Mouse (Mus musculus): Measurements from ENCODE around the gene Ndufs8. TPM values are rescaled to one million over a fixed set of nuclear protein-coding genes. Genes with fewer than 3 reads are reported as not detected.
"Not testable (repeated sequence)": the region's sequence is repeated elsewhere in the genome, so short reads cannot be mapped to it uniquely, and the experiment has no call there.

Gene Ndufs8
- polyA plus RNA-seq (2016; fragmentation: Nextera tagmentation; extraction: Ambion mirVana): 249 and 273 TPM in 2 replicates

GRCm38 (mm10) chr19:3912337-3913204, at the start of gene Ndufs8:
Gene Ndufs8 (minus strand): TSS chr19:3912774.
- H3K27ac ChIP-seq: peak within 1 kb of the TSS; percentile 88
- DNase-seq (ENCODE audit: low spot score): peak; percentile 88
- under 1% methylated on average over 43 of the region's 43 CpGs for WGBS

GRCm38 (mm10) chr19:3961805-3962204, 49.2 kb upstream of the Ndufs8 start:
- WGBS: 91% methylated on average over 6 of the region's 6 CpGs
- H3K36me3 ChIP-seq; DNase-seq (ENCODE audit: low spot score); H3K27me3 ChIP-seq (ENCODE audit: low read depth, poor library complexity, severe bottlenecking); H3K9me3 ChIP-seq (replicated peaks); H3K4me3 ChIP-seq; H3K27ac ChIP-seq; H3K4me1 ChIP-seq: not testable (repeated sequence)

More at GRCm38 (mm10) chr19:3912337-3913204, at the start of gene Ndufs8:
- H3K9me3 ChIP-seq (replicated peaks): no peaks in the 10 kb centered on the region
- peaks cover 26% of the 10 kb centered on the region for H3K4me1 ChIP-seq
- H3K36me3 ChIP-seq: peaks cover 39% of the 10 kb centered on the region
- H3K27me3 ChIP-seq (ENCODE audit: low read depth, poor library complexity, severe bottlenecking): no peaks in the 10 kb centered on the region
- peak within 1 kb of the TSS; percentile 59 for H3K4me3 ChIP-seq

GRCm38 (mm10) chr19:3960211-3960610, 47.6 kb upstream of the Ndufs8 start:
- Histone ChIP-seq H3K4me1 (no peaks in the 10 kb centered on the region), H3K27ac (no peak overlapping the region), H3K9me3 (replicated peaks) (no peaks in the 10 kb centered on the region), H3K4me3 (no peak overlapping the region), H3K36me3 (no peaks in the 10 kb centered on the region), H3K27me3 (ENCODE audit: low read depth, poor library complexity, severe bottlenecking) (no peaks in the 10 kb centered on the region)
- DNase-seq (ENCODE audit: low spot score): no peak
- WGBS: 88% methylated on average over 5 of the region's 5 CpGs

GRCm38 (mm10) chr19:3959030-3959429, 46.5 kb upstream of the Ndufs8 start:
- no peaks in the 10 kb centered on the region for H3K4me1 ChIP-seq
- no peak overlapping the region for H3K27ac ChIP-seq
- H3K9me3 ChIP-seq (replicated peaks): no peaks in the 10 kb centered on the region
- DNase-seq (ENCODE audit: low spot score): no peak
- H3K27me3 ChIP-seq (ENCODE audit: low read depth, poor library complexity, severe bottlenecking): no peaks in the 10 kb centered on the region
- H3K36me3 ChIP-seq: no peaks in the 10 kb centered on the region
- H3K4me3 ChIP-seq: no peak overlapping the region

- H3K4me1 ChIP-seq: no peaks in the 10 kb centered on the region
- 85% methylated on average over 4 of the region's 4 CpGs for WGBS
- H3K27ac ChIP-seq: no peak within 1 kb of the TSS
- H3K27me3 ChIP-seq (ENCODE audit: low read depth, poor library complexity, severe bottlenecking): no peaks in the 10 kb centered on the region
- no peak for DNase-seq (ENCODE audit: low spot score)
- H3K36me3 ChIP-seq: no peaks in the 10 kb centered on the region
- H3K9me3 ChIP-seq (replicated peaks): no peaks in the 10 kb centered on the region
- H3K4me3 ChIP-seq: no peak within 1 kb of the TSS
Observed at GRCm38 (mm10) chr19:3958470-3958869, 45.9 kb upstream of the Ndufs8 start, which contains the start of gene Aldh3b3. Gene Aldh3b3 (plus strand): TSS chr19:3958645.

GRCm38 (mm10) chr19:3957296-3958036, 44.9 kb upstream of the Ndufs8 start:
- DNase-seq (ENCODE audit: low spot score); H3K27ac ChIP-seq; H3K9me3 ChIP-seq (replicated peaks); H3K36me3 ChIP-seq; H3K27me3 ChIP-seq (ENCODE audit: low read depth, poor library complexity, severe bottlenecking); H3K4me1 ChIP-seq; H3K4me3 ChIP-seq: not testable (repeated sequence)
- WGBS: 87% methylated on average over 5 of the region's 5 CpGs

- Histone ChIP-seq H3K4me3 (no peak overlapping the region), H3K9me3 (replicated peaks) (no peaks in the 10 kb centered on the region), H3K27ac (no peak overlapping the region), H3K4me1 (no peaks in the 10 kb centered on the region), H3K27me3 (ENCODE audit: low read depth, poor library complexity, severe bottlenecking) (no peaks in the 10 kb centered on the region), H3K36me3 (no peaks in the 10 kb centered on the region)
- DNase-seq (ENCODE audit: low spot score): no peak
- 57% methylated on average over 4 of the region's 4 CpGs for WGBS
Observed at GRCm38 (mm10) chr19:3955804-3956203, 43.2 kb upstream of the Ndufs8 start.

GRCm38 (mm10) chr19:3955033-3955432, 42.5 kb upstream of the Ndufs8 start:
- no peak overlapping the region for H3K27ac ChIP-seq
- DNase-seq (ENCODE audit: low spot score): no peak
- H3K9me3 ChIP-seq (replicated peaks): no peaks in the 10 kb centered on the region
- H3K4me1 ChIP-seq: no peaks in the 10 kb centered on the region
- H3K4me3 ChIP-seq: no peak overlapping the region
- H3K36me3 ChIP-seq: no peaks in the 10 kb centered on the region
- WGBS: 71% methylated on average over 3 of the region's 3 CpGs
- H3K27me3 ChIP-seq (ENCODE audit: low read depth, poor library complexity, severe bottlenecking): no peaks in the 10 kb centered on the region

- Histone ChIP-seq H3K27me3 (ENCODE audit: low read depth, poor library complexity, severe bottlenecking) (0 out of 2 replicates have a peak, but pooled peaks cover 5% of the 10 kb centered on the region), H3K4me1 (no peaks in the 10 kb centered on the region), H3K4me3 (no peak overlapping the region), H3K9me3 (replicated peaks) (no peaks in the 10 kb centered on the region), H3K36me3 (no peaks in the 10 kb centered on the region), H3K27ac (no peak overlapping the region)
- WGBS: 54% methylated on average over 1 of the region's 1 CpGs
- DNase-seq (ENCODE audit: low spot score): no peak
Observed at GRCm38 (mm10) chr19:3952099-3952498, 39.5 kb upstream of the Ndufs8 start.

- Histone ChIP-seq H3K27me3 (ENCODE audit: low read depth, poor library complexity, severe bottlenecking) (0 out of 2 replicates have a peak, but pooled peaks cover 5% of the 10 kb centered on the region), H3K4me1 (no peaks in the 10 kb centered on the region; the same call in 1 of the 2 replicates)
- DNase-seq (ENCODE audit: low spot score): no peak
Observed at GRCm38 (mm10) chr19:3951461-3951860, 38.9 kb upstream of the Ndufs8 start.

GRCm38 (mm10) chr19:3950331-3950730, 37.8 kb upstream of the Ndufs8 start:
- Histone ChIP-seq H3K9me3 (replicated peaks) (no peaks in the 10 kb centered on the region), H3K27ac (no peak overlapping the region), H3K36me3 (no peaks in the 10 kb centered on the region), H3K4me1 (peaks cover 4% of the 10 kb centered on the region), H3K4me3 (no peak overlapping the region), H3K27me3 (ENCODE audit: low read depth, poor library complexity, severe bottlenecking) (0 out of 2 replicates have a peak, but pooled peaks cover 5% of the 10 kb centered on the region)
- DNase-seq (ENCODE audit: low spot score): no peak
- 80% methylated on average over 3 of the region's 3 CpGs for WGBS

More at GRCm38 (mm10) chr19:3951461-3951860, 38.9 kb upstream of the Ndufs8 start:
- no peak overlapping the region for H3K4me3 ChIP-seq
- no peaks in the 10 kb centered on the region for H3K9me3 ChIP-seq (replicated peaks)
- no peak overlapping the region for H3K27ac ChIP-seq
- no peaks in the 10 kb centered on the region for H3K36me3 ChIP-seq

- no peaks in the 10 kb centered on the region for H3K9me3 ChIP-seq (replicated peaks)
- H3K27me3 ChIP-seq (ENCODE audit: low read depth, poor library complexity, severe bottlenecking): peaks cover 13% of the 10 kb centered on the region; the same call in 1 of the 2 replicates
- H3K4me1 ChIP-seq: peaks cover 4% of the 10 kb centered on the region
- no peak overlapping the region for H3K27ac ChIP-seq
- no peak for DNase-seq (ENCODE audit: low spot score)
- no peaks in the 10 kb centered on the region for H3K36me3 ChIP-seq
- 73% methylated on average over 14 of the region's 14 CpGs for WGBS
- no peak overlapping the region for H3K4me3 ChIP-seq
Observed at GRCm38 (mm10) chr19:3948546-3948945, 36.0 kb upstream of the Ndufs8 start.

GRCm38 (mm10) chr19:3947813-3948212, 35.2 kb upstream of the Ndufs8 start:
- DNase-seq (ENCODE audit: low spot score): no peak
- H3K27me3 ChIP-seq (ENCODE audit: low read depth, poor library complexity, severe bottlenecking): peaks cover 20% of the 10 kb centered on the region
- no peaks in the 10 kb centered on the region for H3K9me3 ChIP-seq (replicated peaks)
- no peaks in the 10 kb centered on the region for H3K36me3 ChIP-seq
- no peak overlapping the region for H3K27ac ChIP-seq
- WGBS: 78% methylated on average over 3 of the region's 3 CpGs
- peaks cover 9% of the 10 kb centered on the region for H3K4me1 ChIP-seq
- no peak overlapping the region for H3K4me3 ChIP-seq
